17 mouse cellular contexts compared by ENCODE assay signal in the genomic region with DNA sequence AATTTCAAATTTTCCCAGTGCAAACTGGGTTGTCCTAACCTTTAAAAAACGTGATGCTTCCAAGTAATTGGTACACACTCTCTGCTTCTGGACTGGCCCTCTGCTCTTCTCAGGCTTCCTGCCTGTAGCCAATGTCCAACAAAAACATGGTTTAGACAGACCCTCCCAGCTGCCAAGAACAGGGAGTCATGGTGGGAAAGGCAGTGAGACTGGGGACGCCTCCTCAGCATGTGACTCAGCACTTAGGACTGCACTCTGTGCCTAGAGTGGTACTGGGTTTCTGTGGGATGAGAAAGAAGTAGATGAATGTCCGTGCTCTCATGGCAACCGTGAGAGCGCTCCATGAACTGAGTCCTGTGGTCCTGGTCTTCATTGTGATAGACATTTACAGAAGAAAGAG.
DNase-seq lines count a peak whose midpoint lies in the region; ATAC-seq and TF ChIP-seq lines count a peak whose summit lies in the region.
"Had no signal": no experiment of that assay in that cellular context is flagged by ENCODE, and none has a peak within 500 bp of the region (broad histone marks: within the 10 kb centered on the region; RNA-seq: fewer than 3 reads in every experiment).

No protein-coding gene starts in this region.

- no peaks in the 10 kb centered on the region for H3K9me3 ChIP-seq in heart, embryonic 10.5 days
- no peaks in the 10 kb centered on the region for H3K9me3 ChIP-seq in heart, postnatal 0 days (replicated peaks; ENCODE audit: control insufficient read depth, low read length)
- H3K9me3 ChIP-seq: limb, embryonic 15.5 days; neural tube, embryonic 12.5 days had no signal

- no peak overlapping the region for H3K4me3 ChIP-seq in heart, embryonic 10.5 days
- no peak overlapping the region for H3K4me3 ChIP-seq in heart, adult 2 months
- no peak overlapping the region for H3K4me3 ChIP-seq in heart, postnatal 0 days (ENCODE audit: low read depth, low read length)
- H3K4me3 ChIP-seq: limb, embryonic 15.5 days; neural tube, embryonic 12.5 days had no signal

- H3K4me1 ChIP-seq in heart, embryonic 10.5 days, result peaks cover 9% of the 10 kb centered on the region
- no peaks in the 10 kb centered on the region; the same call in 1 of the 2 replicates for H3K4me1 ChIP-seq in heart, adult 2 months (ENCODE audit: control insufficient read depth, insufficient read depth, low read length)
- no peaks in the 10 kb centered on the region for H3K4me1 ChIP-seq in heart, postnatal 0 days (ENCODE audit: control insufficient read depth, insufficient read depth)
- H3K4me1 ChIP-seq: limb, embryonic 15.5 days had no signal

- no peaks in the 10 kb centered on the region for H3K79me2 ChIP-seq in heart, adult 2 months (replicated peaks; ENCODE audit: control insufficient read depth, insufficient read depth, low read length)

- peak; percentile 64 to 84 for DNase-seq in heart, adult 18-20 months
- no peak for DNase-seq in heart, embryonic 10.5 days (ENCODE audit: low spot score)
- DNase-seq in heart, adult 2 months, result peak; percentile 41 to 70
- peak; percentile 60 for DNase-seq in heart, postnatal 0 days (ENCODE audit: low spot score)
- no peak for DNase-seq in kidney, postnatal 4 days
- no peak for DNase-seq in adrenal gland, postnatal 25 days
- DNase-seq in adrenal gland, postnatal 36 days, result no peak
- DNase-seq: B cell, adult 2 months; cerebellum, postnatal 14 days; kidney, adult 8-10 months; kidney, postnatal 36 days; lung, postnatal 10 days; right cerebral cortex, postnatal 14 days; thymus, postnatal 25 days had no signal

- no peak overlapping the region for H3K4me2 ChIP-seq in heart, postnatal 0 days (ENCODE audit: low read depth, low read length)
- H3K4me2 ChIP-seq: limb, embryonic 15.5 days; neural tube, embryonic 12.5 days had no signal

- no peaks in the 10 kb centered on the region for H3K27me3 ChIP-seq in heart, embryonic 10.5 days (ENCODE audit: insufficient read depth, poor library complexity, severe bottlenecking)
- H3K27me3 ChIP-seq in heart, adult 2 months (ENCODE audit: control insufficient read depth, insufficient read depth, low read length), result no peaks in the 10 kb centered on the region
- H3K27me3 ChIP-seq in heart, postnatal 0 days (ENCODE audit: control insufficient read depth, insufficient read depth, low read length), result no peaks in the 10 kb centered on the region
- H3K27me3 ChIP-seq: limb, embryonic 15.5 days; neural tube, embryonic 12.5 days had no signal

- TF ChIP-seq CTCF in heart, adult 2 months (IDR thresholded peaks at IDR 0.05), result no peak
- no peak for TF ChIP-seq CTCF in heart, postnatal 0 days (IDR thresholded peaks at IDR 0.05; ENCODE audit: low read depth)

- no peak overlapping the region for H3K9ac ChIP-seq in heart, adult 2 months (ENCODE audit: low read depth, low read length)
- no peak overlapping the region for H3K9ac ChIP-seq in heart, postnatal 0 days (replicated peaks; ENCODE audit: low read depth, low read length)
- H3K9ac ChIP-seq: limb, embryonic 15.5 days; neural tube, embryonic 12.5 days had no signal

- H3K36me3 ChIP-seq in heart, embryonic 10.5 days, result no peaks in the 10 kb centered on the region
- no peaks in the 10 kb centered on the region for H3K36me3 ChIP-seq in heart, adult 2 months (ENCODE audit: control insufficient read depth, insufficient read depth, low read length)
- no peaks in the 10 kb centered on the region for H3K36me3 ChIP-seq in heart, postnatal 0 days (replicated peaks; ENCODE audit: control insufficient read depth, insufficient read depth, low read length)
- H3K36me3 ChIP-seq: limb, embryonic 15.5 days had no signal

- TF ChIP-seq POLR2A in heart, adult 2 months (IDR thresholded peaks at IDR 0.05; ENCODE audit: insufficient read depth, low read depth, low read length), result no peak

- WGBS in heart, embryonic 10.5 days, result 74% methylated on average over 5 of the region's 5 CpGs
- WGBS in heart, adult 2 months, result 55% methylated on average over 5 of the region's 5 CpGs
- 66% methylated on average over 5 of the region's 5 CpGs for WGBS in heart, postnatal 0 days

- intact Hi-C loops in heart, adult 2 months (cut with DNase I), result no loop called here

- no peak for TF ChIP-seq EP300 in heart, adult 2 months (IDR thresholded peaks at IDR 0.05; ENCODE audit: insufficient read depth, low read depth, low read length)
- no peak for TF ChIP-seq EP300 in heart, postnatal 0 days (IDR thresholded peaks at IDR 0.05; ENCODE audit: low read depth)

- no peak overlapping the region for H3K27ac ChIP-seq in heart, embryonic 10.5 days
- no peak overlapping the region; the same call in 1 of the 2 replicates for H3K27ac ChIP-seq in heart, adult 2 months
- H3K27ac ChIP-seq in heart, postnatal 0 days (ENCODE audit: low read depth), result no peak overlapping the region
- H3K27ac ChIP-seq: limb, embryonic 15.5 days; neural tube, embryonic 12.5 days had no signal

- peak; percentile 53 for ATAC-seq in heart, postnatal 0 days (ENCODE audit: insufficient read depth, low read depth)
- ATAC-seq: forebrain, embryonic 14.5 days had no signal

Comparison
In these comparisons a context has a peak if more than half of its experiments do, and no peak if none do; other contexts are left out.
1. DNase-seq: peak in heart, adult 18-20 months (2 of 2), heart, adult 2 months (2 of 2) and heart, postnatal 0 days (single experiment); none in heart, embryonic 10.5 days (single experiment), kidney, postnatal 4 days (0 of 2), adrenal gland, postnatal 25 days (single experiment) and adrenal gland, postnatal 36 days (0 of 2).